In the genomic region with DNA sequence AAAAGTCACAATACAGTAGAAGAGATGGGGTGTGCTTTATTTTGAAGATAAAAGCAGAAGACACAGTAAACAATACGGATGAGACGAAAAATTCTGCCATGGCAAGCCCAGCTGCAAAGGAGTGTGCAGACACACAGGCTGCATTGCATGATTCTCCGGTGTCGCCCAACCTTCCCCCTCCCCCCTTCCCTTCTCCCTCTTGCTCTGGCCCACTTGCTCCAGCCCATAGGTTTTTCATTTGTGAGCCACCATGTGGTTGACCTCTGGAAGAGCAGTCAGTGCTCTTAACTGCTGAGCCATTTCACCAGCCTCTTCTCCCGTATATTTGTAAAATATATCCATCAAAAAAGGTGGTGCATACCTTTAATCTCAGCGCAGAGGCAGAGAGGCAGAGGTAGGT, we compare ENCODE assay signal across 21 mouse cellular contexts. TPM values are rescaled to one million over a fixed set of nuclear protein-coding genes. Genes with fewer than 3 reads are reported as not detected.
DNase-seq lines count a peak whose midpoint lies in the region; ATAC-seq and TF ChIP-seq lines count a peak whose summit lies in the region.
"Had no signal": no experiment of that assay in that cellular context is flagged by ENCODE, and none has a peak within 500 bp of the region (broad histone marks: within the 10 kb centered on the region; RNA-seq: fewer than 3 reads in every experiment).

No protein-coding gene starts in this region.

- no peaks in the 10 kb centered on the region for H3K9me3 ChIP-seq in heart, postnatal 0 days (replicated peaks; ENCODE audit: control insufficient read depth, low read length)
- H3K9me3 ChIP-seq in midbrain, embryonic 11.5 days (ENCODE audit: control insufficient read depth, low read length) = no peaks in the 10 kb centered on the region
- no peaks in the 10 kb centered on the region for H3K9me3 ChIP-seq in midbrain, embryonic 13.5 days
- H3K9me3 ChIP-seq: kidney, embryonic 15.5 days; midbrain, embryonic 15.5 days; neural tube, embryonic 12.5 days had no signal

- no peak overlapping the region for H3K4me3 ChIP-seq in heart, postnatal 0 days (ENCODE audit: low read depth, low read length)
- no peak overlapping the region for H3K4me3 ChIP-seq in midbrain, embryonic 11.5 days (ENCODE audit: low read depth, low read length)
- H3K4me3 ChIP-seq in midbrain, embryonic 13.5 days (replicated peaks) = no peak overlapping the region
- H3K4me3 ChIP-seq: kidney, embryonic 15.5 days; midbrain, embryonic 15.5 days; neural tube, embryonic 12.5 days had no signal

- no peaks in the 10 kb centered on the region for H3K36me3 ChIP-seq in heart, postnatal 0 days (replicated peaks; ENCODE audit: control insufficient read depth, insufficient read depth, low read length)
- H3K36me3 ChIP-seq in midbrain, embryonic 11.5 days (ENCODE audit: control insufficient read depth, insufficient read depth, low read length) = no peaks in the 10 kb centered on the region
- no peaks in the 10 kb centered on the region for H3K36me3 ChIP-seq in midbrain, embryonic 13.5 days
- H3K36me3 ChIP-seq: midbrain, embryonic 15.5 days had no signal

- TF ChIP-seq EP300 in heart, postnatal 0 days (IDR thresholded peaks at IDR 0.05; ENCODE audit: low read depth) = no peak

- intact Hi-C loops in heart, postnatal 14 days (cut with DNase I) = no loop called here

- ATAC-seq in heart, postnatal 0 days (ENCODE audit: insufficient read depth, low read depth) = no peak
- no peak for ATAC-seq in midbrain, embryonic 11.5 days (ENCODE audit: low FRiP score)
- ATAC-seq in midbrain, embryonic 13.5 days = no peak
- ATAC-seq in common myeloid progenitor, adult 5-6 weeks (replicated peaks; ENCODE audit: low read depth, poor library complexity, severe bottlenecking) = 0 out of 2 replicates have a peak, but pooled peaks have one; percentile 19
- ATAC-seq: forebrain, embryonic 14.5 days; midbrain, embryonic 15.5 days had no signal

- no peak for DNase-seq in heart, postnatal 0 days (ENCODE audit: low spot score)
- no peak for DNase-seq in heart, postnatal 14 days
- DNase-seq in midbrain, embryonic 11.5 days (ENCODE audit: low spot score, missing footprints) = peak; percentile 80
- peak; percentile 27 for DNase-seq in retina, postnatal 1 day
- no peak for DNase-seq in adrenal gland, adult 18-20 months (ENCODE audit: low spot score in 2 of 2)
- DNase-seq in cerebellum, postnatal 10 days = no peak
- DNase-seq: adrenal gland, adult 2 months; cerebellum, adult 11 months; lung, postnatal 14 days; right cerebral cortex, postnatal 4 days; thymus, adult 18-20 months had no signal

- no peak overlapping the region for H3K9ac ChIP-seq in heart, postnatal 0 days (replicated peaks; ENCODE audit: low read depth, low read length)
- H3K9ac ChIP-seq in midbrain, embryonic 11.5 days (ENCODE audit: low read length) = no peak overlapping the region
- H3K9ac ChIP-seq in midbrain, embryonic 13.5 days (replicated peaks) = no peak overlapping the region
- H3K9ac ChIP-seq: kidney, embryonic 15.5 days; midbrain, embryonic 15.5 days; neural tube, embryonic 12.5 days had no signal

- H3K27ac ChIP-seq in heart, postnatal 0 days (ENCODE audit: low read depth) = no peak overlapping the region
- no peak overlapping the region for H3K27ac ChIP-seq in midbrain, embryonic 11.5 days (ENCODE audit: low read depth, low read length)
- no peak overlapping the region for H3K27ac ChIP-seq in midbrain, embryonic 13.5 days
- H3K27ac ChIP-seq: kidney, embryonic 15.5 days; midbrain, embryonic 15.5 days; neural tube, embryonic 12.5 days had no signal

- peaks cover 9% of the 10 kb centered on the region for H3K4me1 ChIP-seq in heart, postnatal 0 days (ENCODE audit: control insufficient read depth, insufficient read depth)
- H3K4me1 ChIP-seq in midbrain, embryonic 11.5 days (ENCODE audit: control insufficient read depth, insufficient read depth, low read length) = peaks cover 8% of the 10 kb centered on the region
- H3K4me1 ChIP-seq in midbrain, embryonic 13.5 days (replicated peaks) = peaks cover 17% of the 10 kb centered on the region

- H3K27me3 ChIP-seq in heart, postnatal 0 days (ENCODE audit: control insufficient read depth, insufficient read depth, low read length) = no peaks in the 10 kb centered on the region
- no peaks in the 10 kb centered on the region for H3K27me3 ChIP-seq in midbrain, embryonic 11.5 days (ENCODE audit: control insufficient read depth, insufficient read depth, low read length)
- no peaks in the 10 kb centered on the region for H3K27me3 ChIP-seq in midbrain, embryonic 13.5 days
- H3K27me3 ChIP-seq: kidney, embryonic 15.5 days; midbrain, embryonic 15.5 days; neural tube, embryonic 12.5 days had no signal

- H3K4me2 ChIP-seq in heart, postnatal 0 days (ENCODE audit: low read depth, low read length) = no peak overlapping the region
- H3K4me2 ChIP-seq in midbrain, embryonic 11.5 days = no peak overlapping the region
- no peak overlapping the region for H3K4me2 ChIP-seq in midbrain, embryonic 13.5 days (replicated peaks)
- H3K4me2 ChIP-seq: kidney, embryonic 15.5 days; midbrain, embryonic 15.5 days; neural tube, embryonic 12.5 days had no signal

- peak; percentile 38; the same call in 1 of the 2 replicates for TF ChIP-seq CTCF in heart, postnatal 0 days (IDR thresholded peaks at IDR 0.05; ENCODE audit: low read depth)

- WGBS in heart, postnatal 0 days = 72% methylated on average over 6 of the region's 6 CpGs
- 70% methylated on average over 6 of the region's 6 CpGs for WGBS in midbrain, embryonic 11.5 days
- WGBS in midbrain, embryonic 13.5 days = 73% methylated on average over 6 of the region's 6 CpGs

RNA-seq across cellular contexts. Expression of a gene that starts 3.3 kb away (rescaled TPM):
- 109 and 135 TPM in 2 replicates for total RNA-seq in heart, postnatal 0 days (2014; rRNA removed; ENCODE audit: low replicate concordance)
- polyA plus RNA-seq in heart, postnatal 0 days (2015; fragmentation: Nextera tagmentation; extraction: Ambion mirVana) = 117 and 121 TPM in 2 replicates
- 100 to 1,000 TPM; 161 to 173 TPM for total RNA-seq in heart, postnatal 14 days (2021)
- 74.5 and 77.0 TPM in 2 replicates for polyA plus RNA-seq in midbrain, embryonic 11.5 days (2014; fragmentation: Nextera tagmentation; extraction: Ambion mirVana)
- 48.4 and 51.2 TPM in 2 replicates for polyA plus RNA-seq in midbrain, embryonic 13.5 days (2015; fragmentation: Nextera tagmentation; extraction: Ambion mirVana)
- total RNA-seq in common myeloid progenitor, adult 5-6 weeks (2017) = 154 and 169 TPM in 2 replicates
- 100 to 1,000 TPM; 197 to 233 TPM for total RNA-seq in adrenal gland, adult 18-20 months (2021)

RNA-seq across cellular contexts. Expression of a gene that starts 37.6 kb away (rescaled TPM):
- total RNA-seq in heart, postnatal 0 days (2014; rRNA removed; ENCODE audit: low replicate concordance) = not detected in 2 replicates
- 0.82 and 1.3 TPM in 2 replicates for polyA plus RNA-seq in heart, postnatal 0 days (2015; fragmentation: Nextera tagmentation; extraction: Ambion mirVana)
- total RNA-seq in heart, postnatal 14 days (2021) = not detected
- polyA plus RNA-seq in midbrain, embryonic 11.5 days (2014; fragmentation: Nextera tagmentation; extraction: Ambion mirVana) = 4.6 and 5.8 TPM in 2 replicates
- polyA plus RNA-seq in midbrain, embryonic 13.5 days (2015; fragmentation: Nextera tagmentation; extraction: Ambion mirVana) = 5.1 and 7.1 TPM in 2 replicates
- 0.32 TPM in 1 of 2 replicates, not detected in the other for total RNA-seq in common myeloid progenitor, adult 5-6 weeks (2017)
- total RNA-seq in adrenal gland, adult 18-20 months (2021) = 1 to 10 TPM in 1 of 2 experiments, not detected in 1; 1.5 TPM
- total RNA-seq: adrenal gland, adult 2 months; heart, postnatal 25 days; left cerebral cortex, postnatal 14 days; liver, adult 2 months had no signal
- polyA plus RNA-seq: adrenal gland, adult 2 months; cortical plate, adult 2 months had no signal

Comparison
In these comparisons a context has a peak if more than half of its experiments do, and no peak if none do; other contexts are left out.
1. DNase-seq: peak in midbrain, embryonic 11.5 days (single experiment) and retina, postnatal 1 day (single experiment); none in heart, postnatal 0 days (single experiment), heart, postnatal 14 days (0 of 2), adrenal gland, adult 18-20 months (0 of 2) and cerebellum, postnatal 10 days (0 of 2).